Mouse (Mus musculus) lung, adult 2 months (tissue): Measurements from ENCODE around the gene Alg11.

Experiments used
- CTCF ChIP-seq: fragments of 200-500 bp; IDR thresholded peaks from 2 replicates; pipeline ENCODE4 v1.5.1; 2011; ENCODE audit warnings: mild to moderate bottlenecking, low read length, control low read depth; ENCODE audit not compliant: insufficient read depth
- POLR2A ChIP-seq: fragments of 200-500 bp; IDR thresholded peaks from 2 replicates; pipeline ENCODE4 v1.6.1; 2011; ENCODE audit warnings: low read depth, mild to moderate bottlenecking, control low read depth, low read length, borderline replicate concordance; ENCODE audit errors: extremely low read depth

GRCm38 (mm10) chr8:22054674-22055491 lies 5.6 kb upstream of the Alg11 start:
- TF ChIP-seq CTCF (no peak), POLR2A (no peak)
